Mouse (Mus musculus): ENCODE results near the gene Snhg11. TPM values are rescaled to one million over a fixed set of nuclear protein-coding genes. Genes with fewer than 3 reads are reported as not detected.
"Not testable (repeated sequence)": the region's sequence is repeated elsewhere in the genome, so short reads cannot be mapped to it uniquely, and the experiment has no call there.

The Snhg11 gene
- polyA plus RNA-seq, 1 experiment from 2014 or later, result 1.7 TPM

DNA sequence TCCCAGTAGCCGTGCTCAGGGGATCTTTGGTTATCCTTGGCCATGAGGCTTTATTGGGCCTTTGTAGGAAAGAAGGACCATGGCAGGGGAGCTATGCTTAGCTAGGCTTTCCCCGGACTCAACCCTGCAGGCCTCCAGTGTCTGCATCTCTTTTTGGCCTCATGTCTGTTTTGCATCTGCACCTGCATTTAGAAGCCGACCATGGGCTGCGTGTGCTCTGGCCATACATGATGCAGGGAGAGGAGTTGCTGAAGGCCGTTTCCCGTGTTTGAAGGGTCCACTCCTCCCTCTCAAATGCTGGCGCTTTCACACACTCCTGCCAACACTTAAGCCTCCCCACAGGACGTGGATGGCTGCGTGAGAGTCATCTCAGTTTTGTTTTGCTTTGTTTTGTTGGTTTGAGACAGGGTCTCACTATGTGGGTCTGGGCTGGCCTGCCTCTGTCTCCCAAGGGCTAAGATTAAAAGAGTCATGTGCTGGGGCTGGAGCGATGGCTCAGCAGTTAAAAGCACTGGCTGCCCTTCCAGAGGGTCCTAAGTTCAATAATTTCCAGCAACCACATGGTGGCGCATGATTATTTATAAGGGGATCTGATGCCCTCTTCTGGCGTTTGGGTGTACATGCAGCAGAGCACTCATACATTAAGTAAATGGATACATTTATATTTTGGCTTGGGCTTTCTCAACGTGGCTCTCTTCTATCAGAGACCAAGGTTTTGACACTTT is 4.1 kb downstream of the Snhg11 start:
- no peak overlapping the region for H3K9ac ChIP-seq
- H3K4me1 ChIP-seq (ENCODE audit: insufficient read depth), result 0 out of 2 replicates have a peak, but pooled peaks cover 5% of the 10 kb centered on the region
- no peaks in the 10 kb centered on the region for H3K36me3 ChIP-seq (ENCODE audit: insufficient read depth)
- H3K4me2 ChIP-seq, result no peak overlapping the region
- no peak overlapping the region for H3K4me3 ChIP-seq (ENCODE audit: low read depth, low read length)
- peak; percentile 97 for TF ChIP-seq CTCF (IDR thresholded peaks at IDR 0.05; ENCODE audit: low read depth)
- peaks cover 27% of the 10 kb centered on the region for H3K27me3 ChIP-seq (ENCODE audit: insufficient read depth, low read length)
- no peaks in the 10 kb centered on the region for H3K9me3 ChIP-seq (ENCODE audit: low read depth, low read length)
- H3K27ac ChIP-seq (ENCODE audit: low read depth), result no peak overlapping the region
- 40% methylated on average over 13 of the region's 13 CpGs for WGBS
- DNase-seq (peak; percentile 96), ATAC-seq (ENCODE audit: insufficient read depth) (peak; percentile 63; the same call in 1 of the 2 replicates)

DNA sequence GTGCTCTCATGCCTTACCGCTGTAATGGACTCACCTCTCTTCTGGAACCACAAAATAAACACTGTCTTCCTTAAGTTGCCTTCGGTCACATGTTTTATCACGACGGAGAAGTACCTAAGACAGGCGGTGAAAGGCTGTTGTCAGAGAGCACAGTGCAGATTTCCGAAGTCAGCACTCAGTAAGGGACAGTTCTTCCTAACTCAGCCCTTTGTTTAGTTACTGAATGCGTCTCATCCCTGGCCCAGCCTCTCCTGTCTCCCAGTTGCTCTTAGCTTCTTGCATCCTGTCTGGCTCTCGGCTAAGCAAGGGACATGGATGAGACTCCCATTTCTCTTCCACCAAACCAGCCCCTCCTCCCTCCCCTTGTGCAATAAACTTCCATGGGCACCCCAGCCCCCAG is 10.6 kb downstream of the Snhg11 start:
- WGBS, result 23% methylated on average over 8 of the region's 8 CpGs
- no peak for DNase-seq

DNA sequence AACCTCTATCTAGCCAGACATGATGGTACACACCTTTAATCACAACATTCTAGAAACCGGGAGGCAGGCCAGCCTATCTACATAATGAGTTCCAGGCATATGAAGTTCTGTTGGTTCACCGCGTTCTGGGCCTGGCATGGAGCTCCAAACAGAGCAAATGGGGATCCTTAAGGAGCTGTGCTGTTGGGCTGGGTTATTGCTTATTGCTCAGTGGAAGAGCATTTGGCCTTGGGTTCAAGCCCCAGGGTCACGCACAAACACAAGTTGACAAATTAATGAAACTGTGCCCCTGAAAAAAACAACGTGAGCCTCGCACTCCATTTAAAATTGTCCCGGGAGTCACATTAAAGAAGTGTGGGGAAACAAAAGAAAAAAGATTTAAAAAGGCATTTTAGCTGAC is 14.0 kb downstream of the Snhg11 start:
- no peak for TF ChIP-seq CTCF (IDR thresholded peaks at IDR 0.05; ENCODE audit: low read depth)
- no peak for DNase-seq
- H3K36me3 ChIP-seq (ENCODE audit: insufficient read depth), result no peaks in the 10 kb centered on the region
- 83% methylated on average over 7 of the region's 7 CpGs for whole genome bisulfite sequencing
- no peaks in the 10 kb centered on the region for H3K27me3 ChIP-seq (ENCODE audit: insufficient read depth, low read length)
- no peaks in the 10 kb centered on the region for H3K4me1 ChIP-seq (ENCODE audit: insufficient read depth)
- no peaks in the 10 kb centered on the region for H3K9me3 ChIP-seq (ENCODE audit: low read depth, low read length)
- H3K4me3 ChIP-seq (ENCODE audit: low read depth, low read length), result no peak overlapping the region
- no peak for ATAC-seq (ENCODE audit: insufficient read depth)
- no peak overlapping the region for H3K4me2 ChIP-seq
- H3K9ac ChIP-seq, result no peak overlapping the region
- H3K27ac ChIP-seq (ENCODE audit: low read depth), result no peak overlapping the region

More for the DNA sequence above, 10.6 kb downstream of the Snhg11 start:
- no peak for TF ChIP-seq CTCF (IDR thresholded peaks at IDR 0.05; ENCODE audit: low read depth)
- Histone ChIP-seq H3K36me3 (ENCODE audit: insufficient read depth) (no peaks in the 10 kb centered on the region), H3K9me3 (ENCODE audit: low read depth, low read length) (no peaks in the 10 kb centered on the region), H3K4me1 (ENCODE audit: insufficient read depth) (no peaks in the 10 kb centered on the region), H3K9ac (no peak overlapping the region), H3K4me3 (ENCODE audit: low read depth, low read length) (no peak overlapping the region), H3K27ac (ENCODE audit: low read depth) (no peak overlapping the region), H3K27me3 (ENCODE audit: insufficient read depth, low read length) (no peaks in the 10 kb centered on the region), H3K4me2 (no peak overlapping the region)
- ATAC-seq (ENCODE audit: insufficient read depth), result no peak

DNA sequence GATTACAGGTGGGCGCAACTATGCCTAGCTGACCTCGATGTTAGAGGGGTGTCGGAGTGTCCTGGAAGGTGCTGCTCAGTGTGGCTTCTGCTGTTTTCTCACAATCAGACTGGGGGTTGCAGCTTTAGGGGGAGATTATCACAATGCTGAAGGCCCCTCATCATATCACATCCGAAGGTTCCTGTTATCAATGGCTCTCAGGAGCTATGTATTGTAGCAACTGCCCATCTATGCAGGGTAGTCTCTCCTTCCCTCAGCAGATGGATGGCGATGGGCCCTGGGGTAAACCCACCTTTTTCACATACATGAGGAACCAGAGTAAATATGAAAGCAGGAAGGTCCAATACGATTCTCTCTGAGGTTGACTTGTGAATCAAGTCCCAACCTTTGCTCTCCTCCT is 20.9 kb downstream of the Snhg11 start:
- 82% methylated on average over 6 of the region's 6 CpGs for WGBS
- TF ChIP-seq CTCF (IDR thresholded peaks at IDR 0.05; ENCODE audit: low read depth), result no peak
- no peak overlapping the region for H3K4me3 ChIP-seq (ENCODE audit: low read depth, low read length)

DNA sequence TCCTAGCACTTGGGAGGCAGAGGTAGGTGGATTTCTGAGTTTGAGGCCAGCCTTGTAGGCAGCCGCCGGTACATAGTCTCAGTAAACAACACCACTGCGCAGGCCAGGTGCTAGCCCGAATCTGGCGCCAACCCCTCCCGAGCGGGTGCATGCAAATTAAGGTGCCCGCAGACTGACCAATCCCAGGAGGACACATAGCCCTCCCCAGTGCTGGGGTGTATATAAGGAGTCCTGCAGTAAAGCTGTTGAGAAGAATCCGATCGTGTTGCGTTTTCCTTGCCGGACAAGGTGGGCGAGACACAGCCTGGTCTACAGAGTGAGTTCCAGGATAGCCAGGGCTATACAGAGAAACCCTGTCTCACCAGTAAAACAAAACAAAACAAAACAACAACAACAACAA is 21.7 kb downstream of the Snhg11 start:
- ATAC-seq (ENCODE audit: insufficient read depth); H3K4me2 ChIP-seq: not testable (repeated sequence)

More for the DNA sequence above, 20.9 kb downstream of the Snhg11 start:
- Histone ChIP-seq H3K27ac (ENCODE audit: low read depth) (no peak overlapping the region), H3K4me2 (no peak overlapping the region), H3K27me3 (ENCODE audit: insufficient read depth, low read length) (no peaks in the 10 kb centered on the region), H3K9me3 (ENCODE audit: low read depth, low read length) (no peaks in the 10 kb centered on the region), H3K4me1 (ENCODE audit: insufficient read depth) (no peaks in the 10 kb centered on the region), H3K36me3 (ENCODE audit: insufficient read depth) (no peaks in the 10 kb centered on the region), H3K9ac (no peak overlapping the region)
- no peak for DNase-seq
- ATAC-seq (ENCODE audit: insufficient read depth), result no peak

DNA sequence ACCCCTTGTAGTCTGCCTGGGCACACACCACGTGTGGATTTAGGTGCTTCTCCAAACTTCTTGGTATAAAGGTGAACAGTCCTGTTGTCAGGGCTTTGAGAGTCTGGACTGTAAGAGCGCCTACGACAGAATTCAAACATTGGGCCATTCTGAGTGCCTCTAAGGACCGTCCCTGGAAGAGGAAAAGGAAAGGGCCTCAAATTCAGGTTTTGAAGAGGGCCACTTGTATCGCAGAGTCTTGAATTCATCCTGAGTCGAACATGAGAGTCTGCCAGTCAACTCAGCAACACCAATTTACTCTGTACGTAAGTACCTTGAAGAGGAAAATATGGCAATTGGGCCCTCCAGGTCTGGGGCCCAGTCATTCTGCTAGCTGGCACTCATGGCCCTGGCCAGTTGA is 27.5 kb downstream of the Snhg11 start:
- Histone ChIP-seq H3K4me3 (ENCODE audit: low read depth, low read length) (no peak overlapping the region), H3K27me3 (ENCODE audit: insufficient read depth, low read length) (no peaks in the 10 kb centered on the region), H3K27ac (ENCODE audit: low read depth) (no peak overlapping the region), H3K4me2 (no peak overlapping the region), H3K9ac (no peak overlapping the region), H3K9me3 (ENCODE audit: low read depth, low read length) (no peaks in the 10 kb centered on the region), H3K4me1 (ENCODE audit: insufficient read depth) (no peaks in the 10 kb centered on the region), H3K36me3 (ENCODE audit: insufficient read depth) (no peaks in the 10 kb centered on the region)
- no peak for TF ChIP-seq CTCF (IDR thresholded peaks at IDR 0.05; ENCODE audit: low read depth)
- ATAC-seq (ENCODE audit: insufficient read depth) (peak; percentile 70; the same call in 1 of the 2 replicates), DNase-seq (peak; percentile 43)
- WGBS, result 63% methylated on average over 7 of the region's 7 CpGs

More for the DNA sequence above, 21.7 kb downstream of the Snhg11 start:
- WGBS, result 48% methylated on average over 13 of the region's 13 CpGs
- not testable (repeated sequence) for H3K9ac ChIP-seq; H3K9me3 ChIP-seq (ENCODE audit: low read depth, low read length); H3K36me3 ChIP-seq (ENCODE audit: insufficient read depth); H3K27ac ChIP-seq (ENCODE audit: low read depth); H3K4me3 ChIP-seq (ENCODE audit: low read depth, low read length); H3K27me3 ChIP-seq (ENCODE audit: insufficient read depth, low read length); H3K4me1 ChIP-seq (ENCODE audit: insufficient read depth); DNase-seq

DNA sequence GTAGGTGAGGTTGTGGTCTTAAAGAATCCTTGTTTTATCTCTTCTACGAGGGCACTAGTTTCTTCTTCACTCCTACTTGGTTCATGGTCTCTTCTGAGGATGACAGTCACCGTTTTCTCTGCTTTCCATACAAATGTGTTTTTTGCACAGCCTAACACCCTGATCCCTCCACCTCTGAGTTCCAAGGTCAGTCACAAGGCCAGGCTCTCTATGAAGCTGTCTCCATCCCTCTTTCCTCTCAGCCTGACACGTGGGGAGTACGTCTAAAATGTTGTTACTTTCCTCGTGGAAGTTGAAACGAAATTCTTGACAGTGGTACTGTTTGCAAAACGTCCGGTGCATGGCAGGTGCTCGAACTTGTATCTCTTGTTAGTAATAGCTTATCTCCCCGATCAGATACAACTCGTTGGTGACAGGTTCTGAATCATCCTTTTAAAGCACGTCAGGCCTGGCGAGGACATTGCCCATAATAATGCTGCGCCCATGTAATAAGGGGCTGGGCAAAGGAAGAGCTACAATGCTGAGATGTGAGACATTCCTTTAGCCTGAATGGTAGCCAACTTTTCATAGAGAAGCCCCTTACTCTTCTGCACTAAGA is 33.7 kb downstream of the Snhg11 start:
- peak overlapping the region; percentile 87 for H3K4me3 ChIP-seq (ENCODE audit: low read depth, low read length)
- DNase-seq (no peak), ATAC-seq (ENCODE audit: insufficient read depth) (peak; percentile 39; the same call in 1 of the 2 replicates)
- 17% methylated on average over 14 of the region's 14 CpGs for WGBS
- H3K4me2 ChIP-seq, result peak overlapping the region; percentile 64
- H3K27me3 ChIP-seq (ENCODE audit: insufficient read depth, low read length), result no peaks in the 10 kb centered on the region
- H3K36me3 ChIP-seq (ENCODE audit: insufficient read depth), result no peaks in the 10 kb centered on the region
- 0 out of 2 replicates have a peak, but pooled peaks cover 4% of the 10 kb centered on the region for H3K4me1 ChIP-seq (ENCODE audit: insufficient read depth)
- peak overlapping the region; percentile 37; the same call in 1 of the 2 replicates for H3K9ac ChIP-seq
- no peak overlapping the region for H3K27ac ChIP-seq (ENCODE audit: low read depth)
- no peaks in the 10 kb centered on the region for H3K9me3 ChIP-seq (ENCODE audit: low read depth, low read length)
- TF ChIP-seq CTCF (IDR thresholded peaks at IDR 0.05; ENCODE audit: low read depth), result no peak
